Mouse (Mus musculus) urinary bladder, postnatal 25 days (tissue): ENCODE results near the gene Zfp13.
"Not testable (repeated sequence)": the region's sequence is repeated elsewhere in the genome, so short reads cannot be mapped to it uniquely, and the experiment has no call there.

Experiments
- DNase-seq: peaks from one replicate; pipeline ENCODE4 v3.0.0; 2022; ENCODE audit warnings: low spot score

Gene Zfp13

DNA sequence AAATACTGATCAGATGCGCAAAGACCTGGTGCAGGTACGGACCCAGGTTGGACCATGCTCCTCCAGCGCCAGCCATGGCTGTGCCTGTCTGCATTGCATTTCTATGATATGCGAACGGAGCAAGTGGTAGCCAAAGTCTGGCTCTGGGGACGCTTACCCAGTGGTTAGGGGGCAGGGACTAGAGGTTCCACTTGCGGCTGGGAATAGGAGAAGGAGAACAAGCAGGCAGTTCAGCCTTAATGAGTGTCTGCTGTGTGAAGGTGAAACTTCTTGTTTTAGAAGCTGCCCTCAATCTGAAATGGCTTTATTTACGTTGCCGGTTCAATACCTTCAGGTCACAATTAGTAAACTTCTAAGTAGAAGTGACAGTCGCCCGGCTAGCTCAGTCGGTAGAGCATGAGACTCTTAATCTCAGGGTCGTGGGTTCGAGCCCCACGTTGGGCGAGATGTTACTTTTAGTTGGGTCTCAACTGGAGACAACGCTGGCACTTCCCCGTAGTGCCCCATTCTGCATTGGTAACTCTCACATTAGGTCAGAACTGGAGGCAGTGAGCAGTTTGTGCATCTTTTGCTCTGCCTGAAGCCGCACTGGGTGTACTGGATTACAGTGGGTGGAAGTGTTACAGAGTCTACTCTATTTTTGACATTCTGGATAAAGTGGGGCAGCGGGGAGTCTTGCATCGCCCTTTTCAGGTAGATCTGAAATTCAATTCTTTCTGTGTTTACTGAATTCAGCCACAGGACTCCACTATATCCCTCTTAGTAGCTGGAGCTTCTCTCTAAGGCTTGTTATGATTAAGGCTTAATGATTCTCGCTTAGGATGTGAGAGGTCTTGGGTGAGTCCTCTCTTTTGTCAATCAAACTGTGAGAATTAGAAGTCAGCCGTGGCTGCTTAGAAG is 65.4 kb downstream of the Zfp13 start:
- DNase-seq = not testable (repeated sequence)

GRCm38 (mm10) chr17:23531408-23531807 is 67.9 kb downstream of the Zfp13 start:
- not testable (repeated sequence) for DNase-seq
